Mouse (Mus musculus): ENCODE results near the gene Cela2a.

The Cela2a gene

GRCm38 (mm10) chr4:141826060-141826459, at the start of gene Cela2a:
Gene Cela2a (minus strand): TSS chr4:141826160.
- DNase-seq (ENCODE audit: low spot score in 2 of 2): no peak

DNA sequence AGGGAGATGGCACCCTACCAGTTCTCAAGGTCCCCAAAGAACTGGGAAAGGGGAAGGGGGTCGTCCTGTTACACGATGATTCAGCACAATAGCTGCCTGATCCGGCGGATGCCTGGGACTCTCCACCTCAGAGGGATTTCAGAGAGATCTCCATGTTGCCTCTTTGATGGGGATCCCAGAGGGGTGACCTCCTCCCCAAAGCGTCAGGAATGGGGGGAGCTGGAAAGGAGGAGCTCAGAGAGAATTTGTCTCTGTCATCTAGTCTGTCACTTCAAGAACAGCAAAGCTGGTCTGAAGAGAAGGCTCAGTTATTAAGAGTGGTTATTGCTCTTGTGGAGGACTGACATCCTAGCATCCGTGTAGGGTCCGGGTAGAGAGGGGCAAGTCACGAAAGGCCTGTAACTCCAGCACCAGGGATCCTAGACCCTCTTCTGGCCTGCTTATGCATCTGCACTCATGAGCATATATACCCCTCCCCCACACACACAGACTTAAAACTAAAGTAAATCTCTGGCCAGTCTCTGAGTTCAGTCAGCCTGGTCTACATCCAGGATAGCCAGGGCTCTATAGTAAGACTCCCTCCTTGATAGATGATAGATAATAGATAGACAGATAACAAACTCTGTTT, 49.6 kb upstream of the Cela2a start:
- no peak for DNase-seq (ENCODE audit: low spot score in 2 of 2)

GRCm38 (mm10) chr4:141874601-141875460, 48.9 kb upstream of the Cela2a start, which contains the start of gene Efhd2:
Gene Efhd2 (minus strand): TSS chr4:141874920.
- DNase-seq (ENCODE audit: low spot score in 2 of 2): peak; percentile 61 to 69

DNA sequence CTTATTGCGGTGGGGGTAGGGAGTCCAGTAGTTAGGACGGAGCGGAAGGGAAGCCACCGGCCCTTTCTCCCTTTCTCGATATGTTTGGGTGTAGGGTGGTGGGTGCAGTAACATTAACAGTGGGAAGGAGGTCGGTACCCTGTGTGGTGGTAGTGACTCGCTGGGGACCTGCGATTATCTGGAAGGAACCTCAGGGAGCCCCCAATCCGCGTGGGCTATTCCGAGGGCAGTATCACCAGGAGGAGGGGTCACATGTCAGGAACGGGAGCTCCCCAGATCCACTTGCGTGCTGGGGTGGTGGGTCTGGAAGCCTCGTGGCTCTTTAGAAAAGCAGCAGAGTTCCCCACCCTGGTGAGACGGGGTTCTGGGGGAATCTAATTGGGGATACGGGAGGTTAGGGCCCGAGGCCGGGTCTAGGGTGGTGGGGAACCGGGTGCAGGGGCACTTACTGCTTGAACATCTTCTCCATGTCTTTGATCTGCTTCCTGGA, 48.2 kb upstream of the Cela2a start:
- DNase-seq (ENCODE audit: low spot score in 2 of 2): no peak

DNA sequence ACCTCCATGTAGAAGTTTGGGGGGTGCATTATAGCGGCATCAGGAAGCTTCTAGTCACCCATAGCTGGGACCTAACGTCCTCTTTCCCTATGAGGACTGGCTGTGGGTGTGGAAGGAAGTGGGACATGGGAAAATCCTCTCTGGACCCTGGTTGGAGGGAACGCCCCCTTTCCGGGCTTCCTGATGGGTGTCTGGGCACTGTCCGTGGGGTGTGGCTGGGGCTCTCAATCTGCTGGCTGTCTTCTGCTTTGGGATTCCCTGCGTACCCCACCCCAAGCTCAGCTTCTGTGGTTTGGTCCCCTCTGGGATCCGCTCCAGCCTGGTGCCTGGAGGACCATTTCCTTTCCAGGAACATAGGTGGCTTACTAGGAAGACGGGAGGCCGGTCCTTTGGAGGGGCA, 47.0 kb upstream of the Cela2a start:
- no peak for DNase-seq (ENCODE audit: low spot score in 2 of 2)

GRCm38 (mm10) chr4:141871909-141872308, 45.9 kb upstream of the Cela2a start:
- no peak for DNase-seq (ENCODE audit: low spot score in 2 of 2)

DNA sequence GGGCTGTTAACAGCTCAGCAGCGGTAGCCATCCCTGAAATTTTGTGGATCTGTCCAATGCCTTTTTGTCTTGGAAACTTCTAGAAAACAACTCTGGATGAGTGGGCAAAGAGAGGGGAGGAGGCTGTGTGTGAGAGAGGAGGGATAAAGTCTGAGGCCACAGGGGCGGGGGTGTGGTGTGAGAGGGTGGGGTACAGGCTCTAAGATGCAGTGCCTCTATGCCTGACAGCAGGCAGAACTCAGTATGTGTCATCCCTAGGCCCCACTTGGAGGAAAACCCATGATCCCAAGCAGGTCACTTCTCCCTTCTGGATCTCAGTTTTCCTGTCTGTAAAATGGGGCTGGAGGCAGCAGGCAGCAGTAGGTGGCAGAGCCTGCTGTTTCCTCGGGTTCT, 45.4 kb upstream of the Cela2a start:
- no peak for DNase-seq (ENCODE audit: low spot score in 2 of 2)

GRCm38 (mm10) chr4:141870666-141871332, 44.8 kb upstream of the Cela2a start:
- no peak for DNase-seq (ENCODE audit: low spot score in 2 of 2)

DNA sequence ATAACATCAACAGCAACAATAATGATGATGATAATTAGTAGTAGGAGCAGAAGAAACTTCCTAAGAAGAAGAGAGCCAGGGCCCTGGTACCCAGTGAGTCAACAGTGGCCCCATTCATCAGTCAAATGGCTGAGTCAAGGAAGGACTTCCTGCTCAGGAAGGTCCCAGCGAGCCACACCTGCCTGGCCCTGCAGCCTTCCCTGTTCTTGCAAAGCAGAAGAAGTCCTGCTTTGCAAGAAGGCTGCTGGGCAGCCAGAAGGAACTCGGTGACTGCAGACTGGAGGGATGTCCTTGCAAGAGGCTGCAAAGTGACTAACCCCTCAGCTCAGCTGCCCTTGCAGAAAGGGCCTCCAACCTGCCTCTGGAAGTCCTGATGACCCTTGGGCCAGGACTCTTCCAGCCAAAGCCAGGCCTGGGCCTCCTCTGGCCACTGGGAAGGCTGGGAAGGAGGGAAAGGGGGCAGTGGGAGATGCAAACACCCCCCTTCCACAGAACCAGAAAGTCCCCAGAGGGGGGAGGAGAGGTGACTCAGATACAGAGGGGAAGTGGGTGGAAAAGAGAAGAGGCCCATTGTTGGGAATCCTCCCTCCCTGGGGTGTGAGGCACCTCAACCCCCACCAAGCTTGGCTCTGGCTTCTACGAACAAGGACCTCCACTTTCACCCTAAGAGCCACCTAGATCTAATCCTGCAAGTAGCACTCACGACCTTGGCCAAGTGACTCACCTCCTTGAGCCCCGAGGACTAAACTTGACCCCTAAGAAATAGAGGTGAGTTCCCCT, 43.7 kb upstream of the Cela2a start:
- DNase-seq (ENCODE audit: low spot score in 2 of 2): no peak

GRCm38 (mm10) chr4:141868051-141868450, 42.1 kb upstream of the Cela2a start:
- no peak for DNase-seq (ENCODE audit: low spot score in 2 of 2)

DNA sequence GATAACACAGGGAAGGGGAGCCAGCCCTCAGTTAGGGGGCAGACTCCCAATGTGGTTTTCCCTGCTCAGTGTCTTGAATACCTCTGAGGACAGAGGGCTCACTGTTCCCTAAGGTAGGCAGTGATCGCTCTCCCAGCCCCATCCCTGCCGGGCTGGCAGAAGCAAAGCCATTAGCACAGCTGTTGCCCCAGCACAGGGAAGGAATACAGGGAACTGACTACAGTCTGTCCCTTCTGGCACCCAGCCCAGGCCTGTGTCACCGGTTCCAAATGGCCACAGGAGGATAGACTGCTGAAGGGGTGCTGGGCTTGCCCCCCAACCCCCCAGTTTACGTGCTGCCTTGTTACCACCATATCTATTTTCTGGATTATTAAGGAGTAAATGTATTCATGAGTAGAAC, 41.5 kb upstream of the Cela2a start:
- no peak for DNase-seq (ENCODE audit: low spot score in 2 of 2)

- no peak for DNase-seq (ENCODE audit: low spot score in 2 of 2)
These were observed 41.1 kb upstream of the Cela2a start for GRCm38 (mm10) chr4:141866933-141867490.

DNA sequence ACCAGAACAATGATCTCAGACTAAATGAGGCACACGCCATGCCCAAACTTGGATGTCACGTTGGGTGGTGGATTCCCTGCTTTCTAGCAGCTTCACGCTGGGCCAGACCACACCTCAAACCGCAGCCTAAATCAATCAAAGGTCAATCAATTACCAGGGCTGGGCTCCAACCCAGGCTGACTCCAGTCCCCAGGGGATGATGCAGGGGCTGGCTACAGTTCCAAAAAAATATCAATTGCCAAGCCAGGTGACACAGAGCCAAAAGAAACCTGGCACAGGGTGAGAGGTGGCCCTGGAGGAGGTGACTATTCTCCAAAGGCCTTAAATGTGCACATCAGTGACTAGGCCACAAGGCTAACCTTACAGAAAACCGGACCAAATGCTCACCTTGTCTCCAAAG, 39.6 kb upstream of the Cela2a start:
- no peak for DNase-seq (ENCODE audit: low spot score in 2 of 2)

- DNase-seq (ENCODE audit: low spot score in 2 of 2): no peak
These were observed 39.0 kb upstream of the Cela2a start for GRCm38 (mm10) chr4:141865006-141865405.

- DNase-seq (ENCODE audit: low spot score in 2 of 2): no peak
These were observed 38.5 kb upstream of the Cela2a start for GRCm38 (mm10) chr4:141864506-141864905.

DNA sequence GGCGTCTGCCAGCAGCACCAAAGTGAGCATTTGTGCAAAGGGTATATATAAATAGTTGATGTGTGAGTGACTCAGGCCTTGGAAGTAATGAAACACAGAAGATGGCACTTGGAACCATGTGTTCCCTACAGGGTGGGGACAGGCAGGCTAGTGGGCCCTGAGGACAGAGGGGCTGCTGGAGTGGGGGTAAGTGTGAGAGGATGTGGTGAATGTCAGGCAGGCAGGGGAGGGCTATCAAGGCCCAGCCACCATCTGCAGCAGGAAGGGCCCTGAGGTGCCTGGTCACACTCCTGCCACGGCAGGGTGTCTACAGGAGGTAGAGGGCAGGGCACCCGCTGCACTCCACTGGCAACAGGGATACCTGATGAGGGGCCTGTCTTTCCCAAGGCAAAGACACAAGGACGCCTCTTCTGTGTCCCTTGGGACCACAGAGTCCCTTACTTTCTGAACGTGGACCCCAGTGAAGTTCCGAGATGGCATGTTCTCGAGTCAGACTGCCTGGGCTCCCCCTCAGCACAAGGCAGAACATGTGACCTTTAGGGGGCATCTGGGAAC, 37.8 kb upstream of the Cela2a start:
- no peak for DNase-seq (ENCODE audit: low spot score in 2 of 2)

GRCm38 (mm10) chr4:141862867-141863266, 36.9 kb upstream of the Cela2a start:
- no peak for DNase-seq (ENCODE audit: low spot score in 2 of 2)

GRCm38 (mm10) chr4:141861591-141862295, 35.8 kb upstream of the Cela2a start:
- no peak for DNase-seq (ENCODE audit: low spot score in 2 of 2)

DNA sequence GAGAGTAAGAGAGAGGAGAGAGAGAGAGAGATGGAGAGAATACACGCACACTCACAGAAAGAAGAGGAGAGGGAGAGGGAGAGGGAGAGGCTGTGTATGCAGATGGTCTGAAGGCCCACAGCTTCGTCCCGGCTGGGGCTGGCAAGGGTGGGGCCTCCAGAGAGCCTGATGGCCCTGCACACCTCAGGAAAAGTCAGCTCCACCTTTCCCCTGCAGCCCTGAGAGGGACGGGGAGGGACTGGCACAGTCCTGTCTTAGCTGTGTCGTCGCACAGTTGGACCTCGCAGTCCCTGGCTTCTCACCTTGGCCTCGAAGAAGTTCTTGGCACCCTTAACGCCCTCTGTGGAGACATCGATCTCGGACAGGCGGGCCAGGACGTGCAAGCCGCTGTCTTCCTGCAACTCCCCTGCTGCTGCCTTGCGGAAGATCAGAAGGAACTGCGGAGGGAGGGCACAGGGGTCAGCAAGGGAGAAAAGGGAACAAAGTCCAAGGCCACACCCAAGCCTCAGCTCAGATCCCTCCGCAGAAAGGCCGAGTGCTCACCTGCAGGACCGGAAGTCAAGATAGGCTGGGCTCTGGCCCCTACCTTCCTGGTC, 34.4 kb upstream of the Cela2a start:
- no peak for DNase-seq (ENCODE audit: low spot score in 2 of 2)

DNA sequence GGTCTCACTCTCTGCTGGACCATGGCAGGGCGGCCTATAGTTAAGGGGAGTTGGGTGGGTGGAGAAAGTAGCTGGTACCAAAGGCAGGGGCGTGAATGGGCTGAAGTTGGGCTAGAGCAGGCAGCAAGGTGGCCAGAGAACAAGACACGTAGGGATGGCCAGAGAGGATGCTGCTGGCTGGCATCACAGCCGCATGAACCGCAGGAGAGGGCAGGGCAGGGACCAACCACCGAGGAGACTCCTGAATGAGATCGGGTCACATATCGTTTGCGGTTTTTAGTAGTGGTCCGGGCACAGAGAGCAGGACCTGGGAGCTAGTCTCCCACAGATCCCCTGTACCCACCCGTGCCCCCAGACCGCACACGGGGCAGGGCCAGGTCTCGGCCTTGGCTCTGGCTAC, 33.4 kb upstream of the Cela2a start:
- DNase-seq (ENCODE audit: low spot score in 2 of 2): no peak

Data from spleen, postnatal 14 days (tissue).